Mouse (Mus musculus): ENCODE measurements at regions not wholly inside any gene's neighbourhood (a gene's known extent, or its start where the extent isn't known, plus 50 kb on each side); places are given as distances from the start of the nearest gene placed in this dataset.

GRCm38 (mm10) chr15:57644331-57644953 is 167.0 kb upstream of the Slc22a22 start:
- 53% methylated on average over 11 of the region's 11 CpGs for WGBS
- Histone ChIP-seq H3K27ac (ENCODE audit: insufficient read depth, low read length) (no peak overlapping the region), H3K36me3 (ENCODE audit: control insufficient read depth, insufficient read depth, low read length) (no peaks in the 10 kb centered on the region), H3K27me3 (ENCODE audit: control insufficient read depth, insufficient read depth, low read length) (no peaks in the 10 kb centered on the region), H3K4me3 (ENCODE audit: extremely low read depth, insufficient read depth, insufficient read length) (no peak overlapping the region), H3K4me1 (ENCODE audit: control insufficient read depth, insufficient read depth, insufficient read length) (no peaks in the 10 kb centered on the region)
- peak; percentile 19 to 25 for DNase-seq (ENCODE audit: low read depth in 1 of 2, low spot score in 2 of 2)
- TF ChIP-seq CTCF (IDR thresholded peaks at IDR 0.05; ENCODE audit: extremely low read depth, insufficient read depth, insufficient read length, insufficient replicate concordance) (peak; percentile 54; the same call in 1 of the 2 replicates), POLR2A (IDR thresholded peaks at IDR 0.05; ENCODE audit: low read depth, low read length) (no peak)

- no peak for DNase-seq (ENCODE audit: low read depth in 1 of 2, low spot score in 2 of 2)
- Histone ChIP-seq H3K4me1 (ENCODE audit: control insufficient read depth, insufficient read depth, insufficient read length) (no peaks in the 10 kb centered on the region), H3K27me3 (ENCODE audit: control insufficient read depth, insufficient read depth, low read length) (no peaks in the 10 kb centered on the region), H3K27ac (ENCODE audit: insufficient read depth, low read length) (no peak overlapping the region), H3K4me3 (ENCODE audit: extremely low read depth, insufficient read depth, insufficient read length) (no peak overlapping the region), H3K36me3 (ENCODE audit: control insufficient read depth, insufficient read depth, low read length) (no peaks in the 10 kb centered on the region)
- WGBS, result 83% methylated on average over 7 of the region's 7 CpGs
- no peak for TF ChIP-seq CTCF (IDR thresholded peaks at IDR 0.05; ENCODE audit: extremely low read depth, insufficient read depth, insufficient read length, insufficient replicate concordance)
- TF ChIP-seq POLR2A (IDR thresholded peaks at IDR 0.05; ENCODE audit: low read depth, low read length), result no peak
Observed at GRCm38 (mm10) chr15:57639115-57639514, 161.7 kb upstream of the Slc22a22 start.

GRCm38 (mm10) chr15:57633067-57633466 is 155.6 kb upstream of the Slc22a22 start:
- TF ChIP-seq CTCF (IDR thresholded peaks at IDR 0.05; ENCODE audit: extremely low read depth, insufficient read depth, insufficient read length, insufficient replicate concordance) (no peak), POLR2A (IDR thresholded peaks at IDR 0.05; ENCODE audit: low read depth, low read length) (no peak)
- no peak overlapping the region for H3K27ac ChIP-seq (ENCODE audit: insufficient read depth, low read length)
- WGBS, result 81% methylated on average over 3 of the region's 3 CpGs
- no peaks in the 10 kb centered on the region for H3K4me1 ChIP-seq (ENCODE audit: control insufficient read depth, insufficient read depth, insufficient read length)
- H3K4me3 ChIP-seq (ENCODE audit: extremely low read depth, insufficient read depth, insufficient read length), result no peak overlapping the region
- H3K36me3 ChIP-seq (ENCODE audit: control insufficient read depth, insufficient read depth, low read length), result no peaks in the 10 kb centered on the region
- no peak for DNase-seq (ENCODE audit: low read depth in 1 of 2, low spot score in 2 of 2)
- no peaks in the 10 kb centered on the region for H3K27me3 ChIP-seq (ENCODE audit: control insufficient read depth, insufficient read depth, low read length)

GRCm38 (mm10) chr15:57632537-57632936 is 155.1 kb upstream of the Slc22a22 start:
- H3K27me3 ChIP-seq (ENCODE audit: control insufficient read depth, insufficient read depth, low read length), result no peaks in the 10 kb centered on the region
- H3K36me3 ChIP-seq (ENCODE audit: control insufficient read depth, insufficient read depth, low read length), result no peaks in the 10 kb centered on the region
- no peak for DNase-seq (ENCODE audit: low read depth in 1 of 2, low spot score in 2 of 2)
- WGBS, result 90% methylated on average over 8 of the region's 8 CpGs
- TF ChIP-seq POLR2A (IDR thresholded peaks at IDR 0.05; ENCODE audit: low read depth, low read length) (no peak), CTCF (IDR thresholded peaks at IDR 0.05; ENCODE audit: extremely low read depth, insufficient read depth, insufficient read length, insufficient replicate concordance) (no peak)
- H3K4me1 ChIP-seq (ENCODE audit: control insufficient read depth, insufficient read depth, insufficient read length), result no peaks in the 10 kb centered on the region
- H3K27ac ChIP-seq (ENCODE audit: insufficient read depth, low read length), result no peak overlapping the region
- no peak overlapping the region for H3K4me3 ChIP-seq (ENCODE audit: extremely low read depth, insufficient read depth, insufficient read length)

- WGBS, result 92% methylated on average over 6 of the region's 6 CpGs
Observed at GRCm38 (mm10) chr15:57618466-57618865, 141.0 kb upstream of the Slc22a22 start.

GRCm38 (mm10) chr15:57616880-57617391 is 139.5 kb upstream of the Slc22a22 start:
- 66% methylated on average over 11 of the region's 11 CpGs for WGBS
- H3K27ac ChIP-seq (ENCODE audit: insufficient read depth, low read length), result no peak overlapping the region
- H3K4me1 ChIP-seq (ENCODE audit: control insufficient read depth, insufficient read depth, insufficient read length), result no peaks in the 10 kb centered on the region
- no peaks in the 10 kb centered on the region for H3K36me3 ChIP-seq (ENCODE audit: control insufficient read depth, insufficient read depth, low read length)
- no peaks in the 10 kb centered on the region for H3K27me3 ChIP-seq (ENCODE audit: control insufficient read depth, insufficient read depth, low read length)
- no peak for TF ChIP-seq CTCF (IDR thresholded peaks at IDR 0.05; ENCODE audit: extremely low read depth, insufficient read depth, insufficient read length, insufficient replicate concordance)
- no peak for TF ChIP-seq POLR2A (IDR thresholded peaks at IDR 0.05; ENCODE audit: low read depth, low read length)
- no peak for DNase-seq (ENCODE audit: low read depth in 1 of 2, low spot score in 2 of 2)
- H3K4me3 ChIP-seq (ENCODE audit: extremely low read depth, insufficient read depth, insufficient read length), result no peak overlapping the region

More at GRCm38 (mm10) chr15:57618466-57618865, 141.0 kb upstream of the Slc22a22 start:
- Histone ChIP-seq H3K36me3 (ENCODE audit: control insufficient read depth, insufficient read depth, low read length) (no peaks in the 10 kb centered on the region), H3K27me3 (ENCODE audit: control insufficient read depth, insufficient read depth, low read length) (no peaks in the 10 kb centered on the region), H3K4me3 (ENCODE audit: extremely low read depth, insufficient read depth, insufficient read length) (no peak overlapping the region), H3K4me1 (ENCODE audit: control insufficient read depth, insufficient read depth, insufficient read length) (no peaks in the 10 kb centered on the region), H3K27ac (ENCODE audit: insufficient read depth, low read length) (no peak overlapping the region)
- DNase-seq (ENCODE audit: low read depth in 1 of 2, low spot score in 2 of 2), result no peak
- TF ChIP-seq CTCF (IDR thresholded peaks at IDR 0.05; ENCODE audit: extremely low read depth, insufficient read depth, insufficient read length, insufficient replicate concordance), result no peak
- TF ChIP-seq POLR2A (IDR thresholded peaks at IDR 0.05; ENCODE audit: low read depth, low read length), result no peak

- H3K4me3 ChIP-seq (ENCODE audit: extremely low read depth, insufficient read depth, insufficient read length), result no peak overlapping the region
- no peaks in the 10 kb centered on the region for H3K36me3 ChIP-seq (ENCODE audit: control insufficient read depth, insufficient read depth, low read length)
- WGBS, result 93% methylated on average over 2 of the region's 2 CpGs
- no peak for DNase-seq (ENCODE audit: low read depth in 1 of 2, low spot score in 2 of 2)
- no peaks in the 10 kb centered on the region for H3K4me1 ChIP-seq (ENCODE audit: control insufficient read depth, insufficient read depth, insufficient read length)
- TF ChIP-seq POLR2A (IDR thresholded peaks at IDR 0.05; ENCODE audit: low read depth, low read length) (no peak), CTCF (IDR thresholded peaks at IDR 0.05; ENCODE audit: extremely low read depth, insufficient read depth, insufficient read length, insufficient replicate concordance) (no peak)
- H3K27me3 ChIP-seq (ENCODE audit: control insufficient read depth, insufficient read depth, low read length), result no peaks in the 10 kb centered on the region
- H3K27ac ChIP-seq (ENCODE audit: insufficient read depth, low read length), result no peak overlapping the region
Observed at GRCm38 (mm10) chr15:57610006-57610405, 132.6 kb upstream of the Slc22a22 start.
